Mouse (Mus musculus) ovary, adult 2 months (tissue): ENCODE results near the gene Polq. TPM values are rescaled to one million over a fixed set of nuclear protein-coding genes. Genes with fewer than 3 reads are reported as not detected.

Source experiments
- polyA plus RNA-seq: library from polyadenylated mRNA; depleted of rRNA; stranded (reverse); fragments of >200 nt; gene quantifications from 2 replicates; pipeline ENCODE4 v1.2.3, GENCODE M21; 2012; rRNA removed

The Polq gene
- polyA plus RNA-seq: 0.19 and 0.23 TPM in 2 replicates

GRCm38 (mm10) chr16:37011061-37011921 lies at the start of gene Polq:
Polq (plus strand) TSS chr16:37011786.

GRCm38 (mm10) chr16:36989999-36990625 lies 21.5 kb upstream of the Polq start, which contains the start of gene Fbxo40:
Fbxo40 (minus strand) TSS chr16:36990467.

Other genes starting within 250 kb of the Polq start
- 5.4 and 5.5 TPM in 2 replicates for gene Slc15a2, start 226.8 kb upstream of the Polq start, polyA plus RNA-seq
- 2.2 and 3.5 TPM in 2 replicates for gene Iqcb1, start 183.4 kb upstream of the Polq start, polyA plus RNA-seq
- 0.18 TPM in 1 of 2 replicates, not detected in the other for gene Eaf2, start 136.8 kb upstream of the Polq start, polyA plus RNA-seq
- 63.7 and 79.1 TPM in 2 replicates for gene Golgb1, start 136.6 kb upstream of the Polq start, polyA plus RNA-seq
- 7.6 and 8.7 TPM in 2 replicates for gene Hcls1, start 76.8 kb upstream of the Polq start, polyA plus RNA-seq
- gene Fbxo40, start 21.3 kb upstream of the Polq start, polyA plus RNA-seq: 0.84 and 0.93 TPM in 2 replicates